Mouse (Mus musculus) intestine, postnatal 0 days (tissue): ENCODE measurements at regions not wholly inside any gene's neighbourhood (a gene's known extent, or its start where the extent isn't known, plus 50 kb on each side); places are given as distances from the start of the nearest gene placed in this dataset.

Source experiments
- ATAC-seq: fragments of 200-750 bp; cut with Nextera tagmentation; 2 replicates; pipeline ENCODE4 v1.8.0; 2017; ENCODE audit warnings: mild to moderate bottlenecking, moderate TSS enrichment, moderate library complexity
- H3K27ac ChIP-seq: fragments of 300-500 bp; sonication (generic); 2 replicates; pipeline ENCODE4 v1.5.1; 2014; ENCODE audit warnings: mild to moderate bottlenecking, low read depth, low read length, moderate library complexity
- H3K27me3 ChIP-seq: fragments of 300-500 bp; sonication (generic); replicated peaks from 2 replicates; pipeline ENCODE4 v1.6.1; 2014; ENCODE audit warnings: low read length, mixed read lengths; ENCODE audit not compliant: control insufficient read depth, insufficient read depth
- H3K36me3 ChIP-seq: fragments of 300-500 bp; sonication (generic); 2 replicates; pipeline ENCODE4 v1.6.1; 2014; ENCODE audit warnings: mild to moderate bottlenecking, moderate library complexity; ENCODE audit not compliant: control insufficient read depth, insufficient read depth
- H3K4me1 ChIP-seq: fragments of 300-500 bp; sonication (generic); replicated peaks from 2 replicates; pipeline ENCODE4 v1.6.1; 2014; ENCODE audit warnings: antibody characterized with exemption, low read length, mixed read lengths; ENCODE audit not compliant: control insufficient read depth, insufficient read depth
- H3K4me2 ChIP-seq: fragments of 300-500 bp; sonication (generic); replicated peaks from 2 replicates; pipeline ENCODE4 v1.6.1; 2014; ENCODE audit warnings: low read depth, mild to moderate bottlenecking, moderate library complexity
- H3K4me3 ChIP-seq: fragments of 300-500 bp; sonication (generic); 2 replicates; pipeline ENCODE4 v1.5.1; 2014; ENCODE audit warnings: low read depth, low read length
- H3K9ac ChIP-seq: fragments of 300-500 bp; sonication (generic); 2 replicates; pipeline ENCODE4 v1.6.1; 2014; ENCODE audit warnings: mild to moderate bottlenecking, low read depth, low read length
- H3K9me3 ChIP-seq: fragments of 300-500 bp; sonication (generic); 2 replicates; pipeline ENCODE4 v1.6.1; 2016; ENCODE audit warnings: mixed run types; ENCODE audit not compliant: control insufficient read depth
- CTCF ChIP-seq: sonication (generic); IDR thresholded peaks from 2 replicates; pipeline ENCODE4 v1.5.1; 2016; ENCODE audit warnings: low read depth, mild to moderate bottlenecking, control low read depth, antibody characterized with exemption, moderate library complexity
- WGBS: fragments of 180-500 bp; shearing (Covaris S2); extraction: QIAGEN DNeasy Blood & Tissue Kit; methylation state at CpG from one replicate; pipeline ENCODE4 v1.1.7; 2014; 5-methylcytosine and 5-hydroxymethylcytosine counted together

DNA sequence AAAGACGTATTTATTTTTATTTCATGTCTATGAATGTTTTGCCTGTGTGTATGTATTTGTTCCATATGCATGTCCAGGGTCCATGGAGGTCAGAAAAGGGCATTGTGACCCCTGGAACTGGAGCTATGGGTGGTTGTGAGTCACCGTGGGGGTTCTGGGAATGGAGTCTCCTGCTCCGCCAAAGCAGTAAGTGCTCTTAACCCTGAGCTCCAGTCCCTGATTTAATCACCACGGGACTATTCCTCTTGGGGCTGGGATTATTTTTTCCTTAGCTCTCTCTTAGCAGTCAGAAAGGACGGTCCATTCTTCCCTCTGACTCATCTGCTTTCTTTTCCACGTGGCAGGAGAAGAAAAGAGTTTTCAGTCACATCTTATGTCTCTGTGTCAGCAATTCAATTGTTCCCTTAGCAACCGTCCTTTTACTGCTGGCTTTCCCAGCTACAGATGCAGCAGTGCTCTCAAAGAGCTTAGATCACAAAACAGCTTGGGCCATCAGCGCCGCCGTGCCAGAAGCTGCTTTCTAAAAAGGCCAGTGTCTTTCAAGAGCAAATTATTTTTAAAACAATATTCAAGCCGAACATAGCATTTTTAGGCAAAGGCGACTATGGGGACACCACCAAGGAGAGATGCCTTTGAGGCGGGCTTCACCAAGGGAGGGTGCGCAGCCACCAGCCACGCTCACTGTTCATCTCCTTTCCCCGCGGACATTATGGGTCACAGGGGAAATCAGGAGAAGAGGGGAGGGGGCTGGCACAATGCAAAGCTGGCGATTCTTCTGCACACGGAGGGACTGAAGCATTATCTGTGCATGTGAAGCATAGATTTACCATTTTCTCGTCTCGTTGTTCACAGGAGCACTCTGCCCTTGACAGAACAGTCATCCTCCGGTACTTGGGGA lies 110.8 kb downstream of the Map3k7 start:
- Histone ChIP-seq H3K27ac (no peak overlapping the region), H3K27me3 (no peaks in the 10 kb centered on the region), H3K9me3 (peaks cover 4% of the 10 kb centered on the region; the same call in 1 of the 2 replicates), H3K36me3 (no peaks in the 10 kb centered on the region), H3K9ac (no peak overlapping the region; the same call in 1 of the 2 replicates), H3K4me2 (peak overlapping the region; percentile 30), H3K4me3 (no peak overlapping the region), H3K4me1 (no peaks in the 10 kb centered on the region)
- WGBS = 22% methylated on average over 22 of the region's 22 CpGs
- no peak for TF ChIP-seq CTCF
- no peak for ATAC-seq

DNA sequence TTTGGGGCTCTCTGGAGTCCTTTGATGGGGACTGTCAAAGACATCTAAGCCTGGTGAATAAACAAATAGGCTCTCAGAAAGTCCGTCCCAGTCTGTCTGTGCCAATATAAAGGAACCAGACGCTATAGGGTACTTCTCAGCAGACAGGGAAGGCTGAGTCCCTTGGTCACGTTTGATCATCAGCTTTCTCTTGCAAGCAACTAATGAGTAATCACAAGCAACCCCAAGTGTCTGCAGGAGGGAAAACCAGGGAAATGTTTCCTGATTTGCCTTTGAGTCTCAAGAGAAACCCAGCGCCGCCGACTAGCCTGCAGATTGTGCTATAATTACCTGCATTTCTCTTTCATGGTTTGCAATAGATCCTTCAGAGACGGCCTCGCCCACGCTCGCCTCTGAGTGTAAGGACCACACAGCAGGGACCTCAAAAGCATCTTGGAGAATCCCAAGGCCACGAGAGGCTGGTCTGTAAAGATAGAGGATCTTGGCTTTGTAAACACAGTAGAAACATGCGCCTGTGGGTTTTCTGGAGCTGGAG lies 112.6 kb downstream of the Map3k7 start:
- Histone ChIP-seq H3K36me3 (no peaks in the 10 kb centered on the region), H3K4me1 (no peaks in the 10 kb centered on the region), H3K9me3 (no peaks in the 10 kb centered on the region), H3K4me2 (no peak overlapping the region), H3K27me3 (no peaks in the 10 kb centered on the region), H3K4me3 (no peak overlapping the region), H3K27ac (no peak overlapping the region), H3K9ac (no peak overlapping the region)
- TF ChIP-seq CTCF = no peak
- ATAC-seq = no peak
- WGBS = 65% methylated on average over 12 of the region's 12 CpGs

DNA sequence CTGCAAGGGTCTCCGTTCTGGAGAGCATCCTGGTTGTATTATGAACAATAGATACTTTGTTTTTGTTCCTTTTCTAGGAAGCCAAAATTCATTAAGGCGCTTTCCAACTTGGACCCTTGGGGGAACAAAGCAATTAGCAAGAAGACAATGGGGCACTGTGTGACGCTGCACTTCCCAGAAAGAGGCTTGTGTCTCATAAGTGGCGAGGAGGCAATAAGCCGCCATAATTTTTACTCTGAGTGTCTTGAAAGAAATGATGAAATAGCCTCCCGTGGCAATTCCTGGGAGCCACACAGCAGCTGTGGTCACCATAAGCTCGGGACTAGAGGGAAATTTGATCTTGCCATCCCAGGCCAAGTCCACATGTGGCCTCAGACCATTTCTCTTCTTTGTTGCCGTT lies 119.6 kb downstream of the Map3k7 start:
- no peak for ATAC-seq
- no peak overlapping the region for H3K9ac ChIP-seq
- WGBS = 70% methylated on average over 8 of the region's 8 CpGs

DNA sequence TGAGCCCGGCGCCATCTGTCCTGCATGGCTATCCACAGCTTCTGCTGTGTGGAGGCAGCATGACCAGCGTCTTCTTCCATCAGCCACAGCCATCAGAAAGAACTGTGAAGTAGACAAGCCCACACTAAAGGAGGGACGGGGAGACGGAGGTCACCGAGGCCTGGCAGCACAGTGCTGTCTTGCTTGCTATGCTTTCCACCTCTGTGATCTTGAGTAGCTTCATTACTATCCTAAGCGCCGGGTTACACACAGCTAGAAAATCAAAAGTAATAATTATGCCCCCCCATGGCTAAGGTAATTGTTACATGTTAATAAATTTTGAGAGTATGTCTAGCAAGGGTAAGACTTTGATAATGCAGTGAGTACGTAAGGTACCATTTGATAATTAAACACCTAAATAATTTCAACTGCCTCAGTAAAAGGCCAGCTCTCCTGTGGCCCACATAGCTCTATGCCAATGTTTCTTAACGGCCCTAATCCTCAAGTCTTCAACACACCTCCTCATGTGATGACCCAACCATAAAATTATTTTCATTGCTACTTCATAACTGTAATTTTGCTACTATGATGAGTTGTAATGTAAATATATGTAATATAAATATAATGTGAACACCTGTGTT lies 120.5 kb downstream of the Map3k7 start:
- Histone ChIP-seq H3K27ac (no peak overlapping the region), H3K9me3 (no peaks in the 10 kb centered on the region)

More for the DNA sequence above, 119.6 kb downstream of the Map3k7 start:
- TF ChIP-seq CTCF = no peak
- Histone ChIP-seq H3K4me2 (no peak overlapping the region), H3K9me3 (no peaks in the 10 kb centered on the region), H3K27me3 (no peaks in the 10 kb centered on the region), H3K36me3 (no peaks in the 10 kb centered on the region), H3K4me3 (no peak overlapping the region), H3K27ac (no peak overlapping the region), H3K4me1 (no peaks in the 10 kb centered on the region)

DNA sequence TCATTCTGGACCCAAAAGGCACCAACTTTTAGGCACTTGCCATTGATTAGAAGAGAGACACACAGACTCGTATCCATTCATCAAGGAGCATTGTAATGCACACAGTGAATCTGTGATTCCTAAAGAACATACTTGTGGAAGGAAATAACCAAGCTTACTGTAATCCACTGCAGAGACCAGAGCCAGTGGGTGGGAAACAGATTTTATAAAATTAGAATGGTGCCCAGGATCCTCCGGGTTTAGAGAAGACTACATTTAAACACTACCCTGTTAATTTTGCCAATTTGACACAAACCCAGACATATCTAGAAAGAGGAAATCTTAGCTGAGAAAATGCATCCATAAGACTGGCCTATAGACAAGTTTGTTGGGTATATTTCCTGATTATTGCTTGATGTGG lies 121.1 kb downstream of the Map3k7 start:
- 89% methylated on average over 2 of the region's 2 CpGs for WGBS
- no peak for TF ChIP-seq CTCF
- Histone ChIP-seq H3K4me1 (no peaks in the 10 kb centered on the region), H3K27ac (no peak overlapping the region), H3K4me3 (no peak overlapping the region), H3K4me2 (no peak overlapping the region), H3K27me3 (no peaks in the 10 kb centered on the region), H3K36me3 (no peaks in the 10 kb centered on the region), H3K9me3 (no peaks in the 10 kb centered on the region), H3K9ac (no peak overlapping the region)
- ATAC-seq = no peak

More for the DNA sequence above, 120.5 kb downstream of the Map3k7 start:
- H3K4me2 ChIP-seq = no peak overlapping the region
- no peak for ATAC-seq
- no peak overlapping the region for H3K4me3 ChIP-seq
- H3K27me3 ChIP-seq = no peaks in the 10 kb centered on the region
- no peak for TF ChIP-seq CTCF
- H3K36me3 ChIP-seq = no peaks in the 10 kb centered on the region
- 91% methylated on average over 10 of the region's 10 CpGs for WGBS
- no peaks in the 10 kb centered on the region for H3K4me1 ChIP-seq
- no peak overlapping the region for H3K9ac ChIP-seq

GRCm38 (mm10) chr4:32091086-32091485 lies 127.2 kb downstream of the Map3k7 start:
- Histone ChIP-seq H3K9ac (no peak overlapping the region), H3K4me3 (no peak overlapping the region), H3K9me3 (no peaks in the 10 kb centered on the region), H3K27ac (no peak overlapping the region), H3K36me3 (no peaks in the 10 kb centered on the region), H3K4me1 (no peaks in the 10 kb centered on the region), H3K4me2 (no peak overlapping the region), H3K27me3 (no peaks in the 10 kb centered on the region)
- peak; percentile 15 for TF ChIP-seq CTCF
- no peak for ATAC-seq
- WGBS = 87% methylated on average over 10 of the region's 10 CpGs
